Mouse (Mus musculus) heart, embryonic 16.5 days (tissue): ENCODE measurements around the gene Endou. TPM values are rescaled to one million over a fixed set of nuclear protein-coding genes. Genes with fewer than 3 reads are reported as not detected.

Experiments
- ATAC-seq: fragments of 200-750 bp; cut with Nextera tagmentation; replicated peaks from 2 replicates; pipeline ENCODE4 v1.8.0; 2017; ENCODE audit warnings: moderate number of reproducible peaks; ENCODE audit not compliant: insufficient read depth, low FRiP score; ENCODE audit errors: extremely low read depth
- H3K27ac ChIP-seq: fragments of 300-500 bp; sonication (generic); 2 replicates; pipeline ENCODE4 v1.5.1; 2014; ENCODE audit warnings: mild to moderate bottlenecking, low read length, control low read depth, moderate library complexity
- H3K27me3 ChIP-seq: fragments of 300-500 bp; sonication (generic); 2 replicates; pipeline ENCODE4 v1.6.1; 2014; ENCODE audit warnings: low read length, mixed read lengths; ENCODE audit not compliant: control insufficient read depth, insufficient read depth
- H3K36me3 ChIP-seq: fragments of 300-500 bp; sonication (generic); 2 replicates; pipeline ENCODE4 v1.6.1; 2014; ENCODE audit not compliant: control insufficient read depth, insufficient read depth
- H3K4me1 ChIP-seq: fragments of 300-500 bp; sonication (generic); 2 replicates; pipeline ENCODE4 v1.6.1; 2014; ENCODE audit warnings: low read length, mixed read lengths; ENCODE audit not compliant: control insufficient read depth, insufficient read depth
- H3K4me2 ChIP-seq: fragments of 300-500 bp; sonication (generic); 2 replicates; pipeline ENCODE4 v1.6.1; 2014; ENCODE audit warnings: low read depth, mild to moderate bottlenecking, control low read depth, low read length
- H3K4me3 ChIP-seq: fragments of 300-500 bp; sonication (generic); 2 replicates; pipeline ENCODE4 v1.5.1; 2014; ENCODE audit warnings: mild to moderate bottlenecking, control low read depth, low read length
- H3K9ac ChIP-seq: fragments of 300-500 bp; sonication (generic); 2 replicates; pipeline ENCODE4 v1.6.1; 2014; ENCODE audit warnings: low read length, control low read depth
- H3K9me3 ChIP-seq: fragments of 300-500 bp; sonication (generic); replicated peaks from 2 replicates; pipeline ENCODE4 v1.6.1; 2016; ENCODE audit warnings: low read length; ENCODE audit not compliant: control insufficient read depth
- WGBS: fragments of 180-500 bp; shearing (Covaris S2); extraction: QIAGEN DNeasy Blood & Tissue Kit; methylation state at CpG from one replicate; pipeline ENCODE4 v1.1.7; 2014; 5-methylcytosine and 5-hydroxymethylcytosine counted together
- polyA plus RNA-seq: library from polyadenylated mRNA; unstranded; fragments of >200 nt; fragmentation: Nextera tagmentation; extraction: Ambion mirVana; gene quantifications from 2 replicates; pipeline ENCODE4 v1.2.1, GENCODE M21; 2015

Endou gene
- polyA plus RNA-seq, 1 experiment from 2014 or later, result 9.6 TPM

GRCm38 (mm10) chr15:97743210-97743609 lies 12.1 kb upstream of the Endou start:
- 86% methylated on average over 5 of the region's 5 CpGs for WGBS
- Histone ChIP-seq H3K4me3 (no peak overlapping the region), H3K27ac (no peak overlapping the region), H3K36me3 (no peaks in the 10 kb centered on the region), H3K27me3 (no peaks in the 10 kb centered on the region), H3K4me2 (no peak overlapping the region), H3K4me1 (peaks cover 30% of the 10 kb centered on the region), H3K9ac (no peak overlapping the region), H3K9me3 (no peaks in the 10 kb centered on the region)
- no peak for ATAC-seq

DNA sequence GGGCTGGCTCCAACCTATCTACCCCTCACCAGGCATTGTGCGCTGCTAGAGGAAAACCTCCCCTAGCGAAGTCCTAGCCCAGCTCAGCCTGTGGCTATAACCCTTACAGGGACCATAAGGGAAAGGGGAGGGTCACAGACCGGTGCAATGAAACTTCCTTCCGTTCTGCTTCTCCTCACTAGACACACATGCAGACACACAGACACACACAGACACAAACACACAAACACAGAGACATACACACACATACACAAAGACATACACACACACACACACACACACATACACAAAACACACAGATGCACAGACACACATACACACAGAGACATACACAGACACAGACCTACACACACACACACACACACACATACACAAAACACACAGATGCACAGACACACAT lies 11.5 kb upstream of the Endou start:
- no peak for ATAC-seq
- no peak overlapping the region for H3K4me2 ChIP-seq
- H3K36me3 ChIP-seq, result no peaks in the 10 kb centered on the region
- peaks cover 24% of the 10 kb centered on the region for H3K4me1 ChIP-seq
- WGBS, result 52% methylated on average over 4 of the region's 4 CpGs
- H3K27me3 ChIP-seq, result no peaks in the 10 kb centered on the region
- no peak overlapping the region for H3K4me3 ChIP-seq
- 0 out of 2 replicates have a peak, but pooled peaks cover under 1% of the 10 kb centered on the region for H3K9me3 ChIP-seq
- H3K27ac ChIP-seq, result peak overlapping the region; percentile 37
- H3K9ac ChIP-seq, result no peak overlapping the region; the same call in 1 of the 2 replicates

DNA sequence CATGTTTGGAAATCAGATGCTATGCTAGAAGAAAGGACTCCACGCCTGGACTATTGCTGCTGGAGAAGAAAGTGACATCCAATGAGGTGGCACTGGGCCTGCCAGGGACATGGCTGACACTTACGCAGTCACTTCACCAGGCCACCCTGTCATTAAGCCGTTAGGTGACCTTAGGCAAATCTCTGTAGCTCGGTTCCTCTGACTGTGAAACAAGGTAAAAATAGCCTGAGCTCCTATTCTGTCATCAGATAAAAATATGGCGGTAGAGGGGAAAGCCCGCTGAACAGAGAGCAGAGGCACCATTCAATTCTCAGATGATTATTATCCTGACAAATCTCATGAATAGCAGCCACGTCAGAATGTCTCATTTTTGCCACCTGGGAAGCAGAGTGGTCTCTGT lies 10.9 kb upstream of the Endou start:
- H3K27ac ChIP-seq, result peak overlapping the region; percentile 37
- H3K9me3 ChIP-seq, result 0 out of 2 replicates have a peak, but pooled peaks cover 2% of the 10 kb centered on the region
- no peak overlapping the region for H3K4me2 ChIP-seq
- no peaks in the 10 kb centered on the region for H3K27me3 ChIP-seq
- H3K36me3 ChIP-seq, result no peaks in the 10 kb centered on the region
- H3K4me1 ChIP-seq, result peaks cover 22% of the 10 kb centered on the region
- H3K4me3 ChIP-seq, result no peak overlapping the region
- H3K9ac ChIP-seq, result peak overlapping the region; percentile 18; the same call in 1 of the 2 replicates
- WGBS, result 37% methylated on average over 7 of the region's 7 CpGs
- ATAC-seq, result 0 out of 2 replicates have a peak, but pooled peaks have one; percentile 23

DNA sequence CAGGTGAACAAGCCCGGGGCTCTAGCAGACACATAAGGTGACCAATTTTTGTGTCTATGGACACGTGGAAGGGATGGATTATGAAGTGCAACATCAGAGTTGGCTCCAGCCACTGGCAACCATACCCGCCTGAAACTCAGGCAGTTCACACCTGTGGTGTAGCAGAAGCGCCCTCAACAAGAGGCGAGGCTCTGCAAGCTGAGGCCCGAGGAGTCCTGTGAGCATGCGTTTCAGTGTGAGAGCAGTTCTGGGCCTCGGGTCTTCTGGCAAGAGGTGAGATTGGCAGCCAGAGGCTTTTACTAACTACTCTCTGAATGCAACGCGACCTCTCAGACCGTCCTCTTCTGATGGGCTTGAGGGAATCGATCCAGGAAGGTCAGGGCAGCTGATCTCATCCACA lies 10.5 kb upstream of the Endou start:
- Histone ChIP-seq H3K36me3 (no peaks in the 10 kb centered on the region), H3K27me3 (no peaks in the 10 kb centered on the region), H3K4me1 (peaks cover 22% of the 10 kb centered on the region), H3K4me2 (no peak overlapping the region), H3K9me3 (0 out of 2 replicates have a peak, but pooled peaks cover 2% of the 10 kb centered on the region), H3K27ac (peak overlapping the region; percentile 37), H3K4me3 (no peak overlapping the region), H3K9ac (no peak overlapping the region; the same call in 1 of the 2 replicates)
- 65% methylated on average over 12 of the region's 12 CpGs for WGBS
- ATAC-seq, result no peak

DNA sequence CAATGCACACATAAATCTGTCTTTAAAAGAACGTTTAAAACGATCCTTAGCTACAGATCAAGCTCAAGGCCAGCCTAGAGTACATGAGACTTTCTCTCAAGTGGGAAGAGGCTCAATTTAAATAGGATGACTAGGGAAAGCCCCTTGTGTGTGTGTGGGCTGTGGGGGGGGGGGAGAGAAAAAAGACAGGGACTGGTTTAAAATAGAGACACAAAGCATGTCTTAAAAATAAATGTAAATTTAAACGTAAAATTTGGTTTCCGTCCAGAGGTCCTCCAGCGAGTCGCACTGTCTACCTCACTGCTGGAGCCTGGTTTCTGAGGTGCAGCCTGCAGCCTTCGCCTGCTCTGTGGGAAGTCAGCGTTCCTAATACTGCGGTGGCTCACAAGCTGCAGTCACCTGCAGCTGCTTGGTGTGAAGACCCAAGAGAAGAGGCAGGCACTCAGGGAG lies 9.2 kb upstream of the Endou start:
- Histone ChIP-seq H3K4me3 (no peak overlapping the region), H3K9me3 (0 out of 2 replicates have a peak, but pooled peaks cover 2% of the 10 kb centered on the region), H3K27me3 (no peaks in the 10 kb centered on the region), H3K4me2 (no peak overlapping the region), H3K36me3 (no peaks in the 10 kb centered on the region), H3K9ac (no peak overlapping the region), H3K27ac (no peak overlapping the region), H3K4me1 (peaks cover 17% of the 10 kb centered on the region)
- 86% methylated on average over 9 of the region's 9 CpGs for WGBS
- ATAC-seq, result no peak

DNA sequence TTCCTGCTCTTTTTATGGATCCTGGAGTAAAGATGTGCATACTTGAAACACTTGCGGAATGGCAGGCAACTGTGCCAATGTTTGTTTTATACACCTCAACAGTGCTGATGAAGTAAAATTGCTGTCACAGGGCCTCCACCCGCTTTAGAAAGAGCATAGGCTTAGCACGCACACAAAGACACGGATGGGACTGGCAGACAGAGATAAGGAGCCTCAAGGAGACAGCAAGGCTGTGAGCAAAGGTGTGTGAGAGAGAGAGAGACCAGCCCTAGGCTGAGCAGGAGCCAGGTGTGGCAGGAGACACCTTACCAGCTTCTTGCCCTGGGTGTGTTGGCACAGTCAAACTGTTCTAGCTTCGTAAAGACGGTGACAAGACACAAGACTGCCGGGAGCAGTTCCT lies 7.8 kb upstream of the Endou start:
- H3K27me3 ChIP-seq, result no peaks in the 10 kb centered on the region
- 80% methylated on average over 7 of the region's 7 CpGs for WGBS
- 0 out of 2 replicates have a peak, but pooled peaks cover 2% of the 10 kb centered on the region for H3K9me3 ChIP-seq
- no peak overlapping the region for H3K4me2 ChIP-seq
- no peak overlapping the region for H3K9ac ChIP-seq
- no peak for ATAC-seq
- H3K27ac ChIP-seq, result no peak overlapping the region
- H3K36me3 ChIP-seq, result no peaks in the 10 kb centered on the region
- peaks cover 12% of the 10 kb centered on the region for H3K4me1 ChIP-seq
- H3K4me3 ChIP-seq, result no peak overlapping the region

- H3K27me3 ChIP-seq, result no peaks in the 10 kb centered on the region
- H3K27ac ChIP-seq, result peak overlapping the region; percentile 9; the same call in 1 of the 2 replicates
Measured at GRCm38 (mm10) chr15:97731988-97732387, 849 bp upstream of the Endou start.

DNA sequence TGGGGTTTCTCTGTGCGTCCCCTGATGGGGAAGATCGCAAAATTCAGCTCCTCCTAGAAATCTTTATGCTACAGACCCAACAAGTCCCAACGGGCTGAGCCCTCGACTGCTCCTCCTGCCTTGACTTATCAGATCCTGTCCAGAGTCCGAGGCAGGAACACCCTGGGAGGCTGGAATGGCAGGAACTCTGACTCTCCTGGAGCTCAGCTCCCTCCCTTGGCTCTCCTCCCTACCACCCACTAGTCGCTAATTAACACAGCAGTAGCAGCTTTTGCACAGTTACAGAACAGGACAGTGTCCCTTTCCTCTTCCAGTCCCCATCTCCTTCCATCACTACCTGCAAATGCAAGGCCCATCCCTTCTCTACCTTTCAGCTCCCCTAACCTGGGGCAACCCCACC lies 774 bp downstream of the Endou start:
- Histone ChIP-seq H3K36me3 (no peaks in the 10 kb centered on the region), H3K9me3 (0 out of 2 replicates have a peak, but pooled peaks cover 3% of the 10 kb centered on the region), H3K9ac (no peak overlapping the region), H3K4me3 (no peak overlapping the region), H3K4me1 (no peaks in the 10 kb centered on the region), H3K27me3 (no peaks in the 10 kb centered on the region), H3K27ac (peak overlapping the region; percentile 5; the same call in 1 of the 2 replicates), H3K4me2 (no peak overlapping the region)
- no peak for ATAC-seq
- WGBS, result 38% methylated on average over 6 of the region's 6 CpGs

More at GRCm38 (mm10) chr15:97731988-97732387, 849 bp upstream of the Endou start:
- no peak overlapping the region for H3K9ac ChIP-seq
- 0 out of 2 replicates have a peak, but pooled peaks cover 3% of the 10 kb centered on the region for H3K9me3 ChIP-seq
- H3K4me1 ChIP-seq, result no peaks in the 10 kb centered on the region
- H3K36me3 ChIP-seq, result no peaks in the 10 kb centered on the region
- H3K4me3 ChIP-seq, result no peak overlapping the region
- ATAC-seq, result no peak
- no peak overlapping the region for H3K4me2 ChIP-seq
- 92% methylated on average over 11 of the region's 11 CpGs for WGBS

- no peak for ATAC-seq
- Histone ChIP-seq H3K9ac (no peak overlapping the region), H3K4me1 (no peaks in the 10 kb centered on the region), H3K4me3 (no peak overlapping the region), H3K27me3 (no peaks in the 10 kb centered on the region), H3K27ac (peak overlapping the region; percentile 15; the same call in 1 of the 2 replicates), H3K4me2 (no peak overlapping the region), H3K9me3 (0 out of 2 replicates have a peak, but pooled peaks cover 3% of the 10 kb centered on the region), H3K36me3 (no peaks in the 10 kb centered on the region)
- WGBS, result 64% methylated on average over 7 of the region's 7 CpGs
Measured at GRCm38 (mm10) chr15:97728804-97729203, 2.3 kb downstream of the Endou start.
